In the genomic region with DNA sequence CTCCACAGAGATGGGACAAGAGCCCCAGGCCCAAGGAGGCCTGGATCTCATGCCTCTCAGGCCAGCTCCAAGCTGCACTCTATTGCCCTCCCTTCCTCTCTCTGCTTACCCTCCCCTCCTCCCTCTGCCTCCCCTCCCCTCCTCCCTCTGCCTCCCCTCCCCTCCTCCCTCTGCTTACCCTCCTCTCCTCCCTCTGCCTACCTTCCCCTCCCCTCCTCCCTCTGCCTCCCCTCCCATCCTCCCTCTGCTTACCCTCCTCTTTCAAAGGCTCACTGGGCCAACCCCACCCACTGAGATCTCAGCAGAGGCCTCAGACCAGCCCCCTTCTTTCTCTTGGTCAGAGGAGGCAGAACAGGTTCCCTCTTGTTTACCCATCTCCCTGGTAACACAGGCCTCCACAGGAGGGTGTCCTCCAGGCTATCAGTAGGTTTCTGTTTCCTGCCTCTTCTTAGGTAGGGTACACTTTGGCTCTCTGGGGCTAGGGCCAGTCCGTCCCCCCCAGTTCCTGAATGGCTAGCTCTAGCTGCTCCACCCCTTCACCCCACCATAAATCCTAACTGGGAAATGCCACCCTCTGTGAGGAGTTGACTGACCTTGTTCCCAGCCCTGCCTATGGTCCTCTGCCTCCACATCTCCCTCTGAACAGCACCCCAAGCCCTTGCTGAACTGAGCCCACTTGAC, we compare ENCODE assay signal across 8 mouse cellular contexts. TPM values are rescaled to one million over a fixed set of nuclear protein-coding genes. Genes with fewer than 3 reads are reported as not detected.
DNase-seq lines count a peak whose midpoint lies in the region; ATAC-seq and TF ChIP-seq lines count a peak whose summit lies in the region.

No protein-coding gene starts in this region.

- H3K9me3 ChIP-seq in ES-Bruce4 (replicated peaks; ENCODE audit: control insufficient read depth, insufficient read depth, low read length, poor library complexity, severe bottlenecking) = no peaks in the 10 kb centered on the region
- no peaks in the 10 kb centered on the region for H3K9me3 ChIP-seq in intestine, embryonic 16.5 days (ENCODE audit: control insufficient read depth, low read length)
- no peaks in the 10 kb centered on the region for H3K9me3 ChIP-seq in lung, embryonic 14.5 days (ENCODE audit: low read depth, low read length)

- peak; percentile 23 for DNase-seq in T-cell, adult 2 months (ENCODE audit: low spot score)
- DNase-seq in lung, embryonic 14.5 days = peak; percentile 65
- DNase-seq in yolk sac, embryonic 10.5 days (ENCODE audit: low spot score) = peak; percentile 62
- DNase-seq in frontal cortex, postnatal 10 days (ENCODE audit: low spot score in 2 of 2) = no peak
- no peak for DNase-seq in left cerebral cortex, postnatal 10 days (ENCODE audit: extremely low spot score in 1 of 2, low spot score in 2 of 2)
- DNase-seq in ovary, postnatal 14 days (ENCODE audit: low spot score) = no peak

- no peak for TF ChIP-seq EP300 in ES-Bruce4 (IDR thresholded peaks at IDR 0.05; ENCODE audit: insufficient read depth, low read depth, low read length)

- H3K27ac ChIP-seq in ES-Bruce4 (ENCODE audit: insufficient read depth, low read length) = peak overlapping the region; percentile 77
- peak overlapping the region; percentile 83 for H3K27ac ChIP-seq in intestine, embryonic 16.5 days (ENCODE audit: low read length)
- H3K27ac ChIP-seq in lung, embryonic 14.5 days (ENCODE audit: low read depth) = peak overlapping the region; percentile 85

- TF ChIP-seq CTCF in ES-Bruce4 (IDR thresholded peaks at IDR 0.05; ENCODE audit: low read depth, low read length) = no peak
- TF ChIP-seq CTCF in lung, embryonic 14.5 days (IDR thresholded peaks at IDR 0.05; ENCODE audit: low read depth) = no peak

- peaks cover 10% of the 10 kb centered on the region for H3K4me1 ChIP-seq in ES-Bruce4 (ENCODE audit: control insufficient read depth, insufficient read depth, low read length)
- peaks cover 17% of the 10 kb centered on the region for H3K4me1 ChIP-seq in intestine, embryonic 16.5 days (ENCODE audit: control insufficient read depth, insufficient read depth, low read length)
- H3K4me1 ChIP-seq in lung, embryonic 14.5 days (ENCODE audit: insufficient read depth) = no peaks in the 10 kb centered on the region

- peaks cover 5% of the 10 kb centered on the region for H3K36me3 ChIP-seq in ES-Bruce4 (ENCODE audit: control insufficient read depth, insufficient read depth, low read length, poor library complexity, severe bottlenecking)
- no peaks in the 10 kb centered on the region for H3K36me3 ChIP-seq in intestine, embryonic 16.5 days (ENCODE audit: control insufficient read depth, insufficient read depth, low read length)
- peaks cover 11% of the 10 kb centered on the region for H3K36me3 ChIP-seq in lung, embryonic 14.5 days (ENCODE audit: insufficient read depth)

- H3K9ac ChIP-seq in ES-Bruce4 (ENCODE audit: low read depth, poor library complexity, severe bottlenecking) = no peak overlapping the region
- H3K9ac ChIP-seq in intestine, embryonic 16.5 days (ENCODE audit: low read depth, low read length) = peak overlapping the region; percentile 40; the same call in 1 of the 2 replicates
- no peak overlapping the region for H3K9ac ChIP-seq in lung, embryonic 14.5 days

- H3K4me3 ChIP-seq in ES-Bruce4 (ENCODE audit: low read depth, low read length) = no peak overlapping the region
- H3K4me3 ChIP-seq in intestine, embryonic 16.5 days (ENCODE audit: low read length) = no peak overlapping the region
- H3K4me3 ChIP-seq in lung, embryonic 14.5 days (ENCODE audit: low read depth, low read length) = no peak overlapping the region

- H3K27me3 ChIP-seq in ES-Bruce4 (ENCODE audit: control insufficient read depth, insufficient read depth, low read length, poor library complexity, severe bottlenecking) = no peaks in the 10 kb centered on the region
- H3K27me3 ChIP-seq in intestine, embryonic 16.5 days (replicated peaks; ENCODE audit: control insufficient read depth, insufficient read depth, low read length) = no peaks in the 10 kb centered on the region
- H3K27me3 ChIP-seq in lung, embryonic 14.5 days (ENCODE audit: insufficient read depth, low read length) = no peaks in the 10 kb centered on the region

- H3K4me2 ChIP-seq in intestine, embryonic 16.5 days (ENCODE audit: low read depth, low read length) = no peak overlapping the region
- H3K4me2 ChIP-seq in lung, embryonic 14.5 days = 0 out of 2 replicates have a peak overlapping the region, but pooled peaks have one; percentile 10

- WGBS in intestine, embryonic 16.5 days = 26% methylated on average over 1 of the region's 1 CpGs
- 30% methylated on average over 1 of the region's 1 CpGs for WGBS in lung, embryonic 14.5 days

- ATAC-seq in intestine, embryonic 16.5 days = peak; percentile 93
- peak; percentile 85 for ATAC-seq in lung, embryonic 14.5 days (ENCODE audit: insufficient read depth)

- intact Hi-C loops in left cerebral cortex, postnatal 10 days (cut with DNase I) = loop anchor here (10.0 kb wide), 1 partner anchor 110 kb away; no protein-coding TSS in a partner anchor

- no peak for TF ChIP-seq POLR2A in ES-Bruce4 (IDR thresholded peaks at IDR 0.05; ENCODE audit: insufficient read depth, low read length)

RNA-seq across cellular contexts. Expression of a gene that starts 17.7 kb away (rescaled TPM):
- polyA plus RNA-seq in ES-Bruce4 (2011; ENCODE audit: insufficient read depth, insufficient read length, low read depth, missing spikeins) = 45.5 and 46.6 TPM in 2 replicates
- polyA plus RNA-seq in intestine, embryonic 16.5 days (2015; fragmentation: Nextera tagmentation; extraction: Ambion mirVana) = 19.1 and 20.4 TPM in 2 replicates
- 22.1 and 26.8 TPM in 2 replicates for polyA plus RNA-seq in lung, embryonic 14.5 days (2014; fragmentation: Nextera tagmentation; extraction: Ambion mirVana)
- 10 to 100 TPM; 13.8 to 14.3 TPM for total RNA-seq in left cerebral cortex, postnatal 10 days (2021)

RNA-seq across cellular contexts. Expression of a gene that starts 20.5 kb away (rescaled TPM):
- polyA plus RNA-seq in ES-Bruce4 (2011; ENCODE audit: insufficient read depth, insufficient read length, low read depth, missing spikeins) = 181 and 185 TPM in 2 replicates
- polyA plus RNA-seq in intestine, embryonic 16.5 days (2015; fragmentation: Nextera tagmentation; extraction: Ambion mirVana) = 371 and 393 TPM in 2 replicates
- 289 and 308 TPM in 2 replicates for polyA plus RNA-seq in lung, embryonic 14.5 days (2014; fragmentation: Nextera tagmentation; extraction: Ambion mirVana)
- total RNA-seq in left cerebral cortex, postnatal 10 days (2021) = 10 to 100 TPM; 24.5 to 26.7 TPM

RNA-seq across cellular contexts. Expression of a gene that starts 47.2 kb away (rescaled TPM):
- 0.75 and 1.3 TPM in 2 replicates for polyA plus RNA-seq in ES-Bruce4 (2011; ENCODE audit: insufficient read depth, insufficient read length, low read depth, missing spikeins)
- 0.17 and 0.45 TPM in 2 replicates for polyA plus RNA-seq in intestine, embryonic 16.5 days (2015; fragmentation: Nextera tagmentation; extraction: Ambion mirVana)
- 0.13 TPM in 1 of 2 replicates, not detected in the other for polyA plus RNA-seq in lung, embryonic 14.5 days (2014; fragmentation: Nextera tagmentation; extraction: Ambion mirVana)
- total RNA-seq in left cerebral cortex, postnatal 10 days (2021) = not detected

RNA-seq across cellular contexts. Expression of a gene that starts 48.0 kb away (rescaled TPM):
- polyA plus RNA-seq in ES-Bruce4 (2011; ENCODE audit: insufficient read depth, insufficient read length, low read depth, missing spikeins) = 37.6 and 39.2 TPM in 2 replicates
- polyA plus RNA-seq in intestine, embryonic 16.5 days (2015; fragmentation: Nextera tagmentation; extraction: Ambion mirVana) = 3.7 and 4.6 TPM in 2 replicates
- polyA plus RNA-seq in lung, embryonic 14.5 days (2014; fragmentation: Nextera tagmentation; extraction: Ambion mirVana) = 2.4 TPM in 2 replicates
- total RNA-seq in left cerebral cortex, postnatal 10 days (2021) = under 1 TPM; 0.30 to 0.61 TPM

Comparison
In these comparisons a context has a peak if more than half of its experiments do, and no peak if none do; other contexts are left out.
1. DNase-seq: peak in T-cell, adult 2 months (single experiment), lung, embryonic 14.5 days (single experiment) and yolk sac, embryonic 10.5 days (single experiment); none in frontal cortex, postnatal 10 days (0 of 2), left cerebral cortex, postnatal 10 days (0 of 2) and ovary, postnatal 14 days (single experiment).
2. Peak in every context shown above with its lines, with median percentiles within 50 percentile points of each other: H3K27ac ChIP-seq.